Mouse (Mus musculus): ENCODE measurements around the gene S100a16. TPM values are rescaled to one million over a fixed set of nuclear protein-coding genes. Genes with fewer than 3 reads are reported as not detected.

S100a16 gene
- polyA plus RNA-seq, 1 experiment from 2014 or later = 32.5 TPM

DNA sequence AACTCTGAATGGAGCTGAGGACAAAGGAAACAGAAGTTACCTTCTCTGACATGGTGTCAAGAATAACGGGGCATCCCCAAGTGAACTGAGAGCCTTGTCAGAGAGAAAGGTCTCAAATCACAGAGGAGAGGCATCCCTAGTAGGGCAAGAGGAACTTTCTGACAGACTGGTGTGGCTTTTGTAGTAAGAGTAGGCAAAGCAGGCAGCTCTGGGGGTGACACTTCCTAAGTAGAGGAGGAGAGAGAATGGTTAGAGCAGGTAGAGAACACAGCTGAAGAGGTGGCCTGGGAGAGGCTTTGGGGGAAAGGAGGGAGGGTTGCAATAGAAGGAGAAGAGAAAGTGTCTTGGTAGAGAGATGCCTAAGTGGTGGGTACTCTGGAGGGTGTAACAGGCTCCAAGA, 1.6 kb upstream of the S100a16 start:
- Histone ChIP-seq H3K27me3 (ENCODE audit: control insufficient read depth, insufficient read depth, low read length) (no peaks in the 10 kb centered on the region), H3K4me3 (replicated peaks; ENCODE audit: low read depth, low read length) (no peak overlapping the region), H3K27ac (replicated peaks; ENCODE audit: low read depth, low read length) (no peak overlapping the region), H3K9ac (replicated peaks; ENCODE audit: low read length) (no peak overlapping the region), H3K4me1 (ENCODE audit: control insufficient read depth, insufficient read depth, low read length) (no peaks in the 10 kb centered on the region), H3K4me2 (ENCODE audit: low read length) (no peak overlapping the region), H3K36me3 (ENCODE audit: control insufficient read depth, insufficient read depth, low read length) (no peaks in the 10 kb centered on the region), H3K9me3 (ENCODE audit: control insufficient read depth, low read length) (no peaks in the 10 kb centered on the region)
- ATAC-seq (ENCODE audit: low FRiP score, low TSS enrichment) (no peak), DNase-seq (no peak)
- 76% methylated on average over 1 of the region's 1 CpGs for WGBS

DNA sequence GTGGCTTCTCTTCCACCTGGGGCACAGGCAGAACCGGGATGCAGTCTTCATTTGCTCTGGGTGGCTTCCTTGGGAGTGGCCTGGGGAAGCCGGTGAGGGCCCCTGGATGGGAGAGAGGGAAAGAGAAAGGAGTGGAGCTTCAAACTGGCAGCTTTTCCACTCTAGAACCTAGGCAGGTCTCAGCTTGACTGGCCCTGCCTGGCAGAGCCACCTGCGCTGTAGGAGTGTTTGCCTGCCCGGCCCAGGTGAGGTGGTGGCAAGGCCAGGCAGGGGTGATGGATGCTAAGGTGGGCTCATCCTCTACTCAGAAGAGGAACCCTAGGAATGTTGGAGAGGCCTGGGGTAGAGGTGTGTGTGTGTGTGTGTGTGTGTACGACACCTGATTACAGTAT, 847 bp downstream of the S100a16 start:
- H3K4me3 ChIP-seq (replicated peaks; ENCODE audit: low read depth, low read length) = no peak overlapping the region
- H3K9me3 ChIP-seq (ENCODE audit: control insufficient read depth, low read length) = no peaks in the 10 kb centered on the region
- ATAC-seq (ENCODE audit: low FRiP score, low TSS enrichment) = no peak
- H3K27me3 ChIP-seq (ENCODE audit: control insufficient read depth, insufficient read depth, low read length) = no peaks in the 10 kb centered on the region
- no peak overlapping the region for H3K27ac ChIP-seq (replicated peaks; ENCODE audit: low read depth, low read length)
- WGBS = 89% methylated on average over 5 of the region's 5 CpGs
- peaks cover 6% of the 10 kb centered on the region; the same call in 1 of the 2 replicates for H3K4me1 ChIP-seq (ENCODE audit: control insufficient read depth, insufficient read depth, low read length)
- H3K9ac ChIP-seq (replicated peaks; ENCODE audit: low read length) = no peak overlapping the region
- H3K4me2 ChIP-seq (ENCODE audit: low read length) = no peak overlapping the region
- no peak for DNase-seq
- no peaks in the 10 kb centered on the region for H3K36me3 ChIP-seq (ENCODE audit: control insufficient read depth, insufficient read depth, low read length)

DNA sequence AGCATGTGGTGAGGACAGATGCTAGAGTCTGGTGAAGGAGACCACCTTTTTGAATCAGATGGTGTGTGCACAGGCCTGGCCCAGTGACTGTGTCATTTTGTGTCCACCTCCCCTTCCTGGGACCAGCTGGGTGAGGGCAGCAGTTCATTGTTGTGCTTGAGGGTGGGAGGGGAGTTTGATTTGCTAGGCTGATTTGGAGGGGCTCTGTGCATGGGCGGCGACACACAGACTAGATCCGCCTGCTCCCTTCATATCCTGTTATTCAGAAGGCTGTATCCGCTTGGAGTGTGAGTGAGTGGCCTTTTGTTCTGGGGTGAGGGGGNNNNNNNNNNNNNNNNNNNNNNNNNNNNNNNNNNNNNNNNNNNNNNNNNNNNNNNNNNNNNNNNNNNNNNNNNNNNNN, 3.9 kb downstream of the S100a16 start:
- H3K36me3 ChIP-seq (ENCODE audit: control insufficient read depth, insufficient read depth, low read length) = no peaks in the 10 kb centered on the region
- DNase-seq = peak; percentile 32
- no peaks in the 10 kb centered on the region for H3K27me3 ChIP-seq (ENCODE audit: control insufficient read depth, insufficient read depth, low read length)
- peak overlapping the region; percentile 23; the same call in 1 of the 2 replicates for H3K9ac ChIP-seq (replicated peaks; ENCODE audit: low read length)
- H3K4me3 ChIP-seq (replicated peaks; ENCODE audit: low read depth, low read length) = no peak overlapping the region
- peaks cover 6% of the 10 kb centered on the region; the same call in 1 of the 2 replicates for H3K4me1 ChIP-seq (ENCODE audit: control insufficient read depth, insufficient read depth, low read length)
- peak overlapping the region; percentile 26; the same call in 1 of the 2 replicates for H3K27ac ChIP-seq (replicated peaks; ENCODE audit: low read depth, low read length)
- H3K9me3 ChIP-seq (ENCODE audit: control insufficient read depth, low read length) = no peaks in the 10 kb centered on the region
- 13% methylated on average over 4 of the region's 4 CpGs for WGBS
- 0 out of 2 replicates have a peak overlapping the region, but pooled peaks have one; percentile 17 for H3K4me2 ChIP-seq (ENCODE audit: low read length)
- ATAC-seq (ENCODE audit: low FRiP score, low TSS enrichment) = peak; percentile 69; the same call in 1 of the 2 replicates

DNA sequence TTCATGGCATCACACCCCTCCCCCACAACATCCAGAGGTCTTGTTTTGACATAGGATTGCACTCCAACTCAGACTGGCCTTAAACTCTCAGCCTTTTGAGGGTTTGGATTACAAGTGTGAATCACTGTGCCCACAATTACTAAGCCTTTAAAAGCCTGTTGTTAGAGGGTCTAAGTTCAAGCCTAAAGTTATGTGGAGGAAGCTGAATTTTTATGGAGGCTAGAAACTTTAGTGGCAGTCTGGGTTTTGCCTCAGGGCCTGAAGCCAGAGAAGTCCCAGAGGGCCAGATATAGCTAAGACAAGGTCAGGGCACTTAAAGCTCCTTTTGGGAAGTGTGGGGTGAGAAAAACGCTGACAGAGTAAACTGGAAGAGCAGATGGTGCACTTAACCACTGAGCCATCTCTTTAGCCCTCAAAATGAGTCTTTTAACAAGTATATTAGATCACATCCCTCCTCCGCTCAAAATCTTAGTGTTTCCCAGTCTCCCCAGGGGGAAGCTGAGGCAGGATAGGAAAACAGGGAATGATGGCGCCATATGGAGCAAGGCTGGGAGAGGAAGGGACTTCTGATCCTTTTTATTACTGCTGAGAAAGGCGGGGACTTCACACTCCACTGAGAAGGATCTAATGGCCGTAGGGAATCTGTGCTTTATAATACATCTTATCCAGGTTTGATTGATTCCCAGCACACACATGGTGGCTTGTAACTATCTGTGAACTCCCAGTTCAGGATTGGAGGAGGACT, 12.8 kb downstream of the S100a16 start:
- Histone ChIP-seq H3K27ac (replicated peaks; ENCODE audit: low read depth, low read length) (no peak overlapping the region), H3K27me3 (ENCODE audit: control insufficient read depth, insufficient read depth, low read length) (no peaks in the 10 kb centered on the region), H3K9ac (replicated peaks; ENCODE audit: low read length) (no peak overlapping the region), H3K4me1 (ENCODE audit: control insufficient read depth, insufficient read depth, low read length) (no peaks in the 10 kb centered on the region), H3K4me3 (replicated peaks; ENCODE audit: low read depth, low read length) (no peak overlapping the region), H3K36me3 (ENCODE audit: control insufficient read depth, insufficient read depth, low read length) (no peaks in the 10 kb centered on the region), H3K4me2 (ENCODE audit: low read length) (no peak overlapping the region), H3K9me3 (ENCODE audit: control insufficient read depth, low read length) (no peaks in the 10 kb centered on the region)
- WGBS = 60% methylated on average over 5 of the region's 5 CpGs
- DNase-seq (no peak), ATAC-seq (ENCODE audit: low FRiP score, low TSS enrichment) (no peak)

DNA sequence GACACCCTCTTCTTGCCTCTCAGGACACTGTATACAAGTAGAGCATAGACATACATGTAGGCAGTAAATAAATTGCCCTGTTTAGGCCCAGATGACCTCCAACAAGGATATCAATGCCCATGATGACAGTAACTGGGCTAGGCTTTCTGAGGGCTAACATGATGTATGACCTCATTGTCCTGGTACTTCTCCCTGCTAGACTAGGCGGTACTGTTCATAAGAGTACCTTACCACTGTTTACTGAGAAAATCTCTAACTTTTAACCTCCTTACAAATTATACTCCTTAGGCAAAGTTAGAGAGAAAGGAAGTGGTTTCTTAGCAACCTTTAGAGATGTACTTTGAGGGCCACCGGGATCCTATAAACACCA, 13.4 kb downstream of the S100a16 start:
- Histone ChIP-seq H3K4me3 (replicated peaks; ENCODE audit: low read depth, low read length) (no peak overlapping the region), H3K27ac (replicated peaks; ENCODE audit: low read depth, low read length) (no peak overlapping the region), H3K4me2 (ENCODE audit: low read length) (no peak overlapping the region), H3K27me3 (ENCODE audit: control insufficient read depth, insufficient read depth, low read length) (no peaks in the 10 kb centered on the region), H3K9me3 (ENCODE audit: control insufficient read depth, low read length) (no peaks in the 10 kb centered on the region), H3K36me3 (ENCODE audit: control insufficient read depth, insufficient read depth, low read length) (no peaks in the 10 kb centered on the region), H3K4me1 (ENCODE audit: control insufficient read depth, insufficient read depth, low read length) (no peaks in the 10 kb centered on the region), H3K9ac (replicated peaks; ENCODE audit: low read length) (no peak overlapping the region)
- ATAC-seq (ENCODE audit: low FRiP score, low TSS enrichment) (no peak), DNase-seq (no peak)
- WGBS = 91% methylated on average over 2 of the region's 2 CpGs

DNA sequence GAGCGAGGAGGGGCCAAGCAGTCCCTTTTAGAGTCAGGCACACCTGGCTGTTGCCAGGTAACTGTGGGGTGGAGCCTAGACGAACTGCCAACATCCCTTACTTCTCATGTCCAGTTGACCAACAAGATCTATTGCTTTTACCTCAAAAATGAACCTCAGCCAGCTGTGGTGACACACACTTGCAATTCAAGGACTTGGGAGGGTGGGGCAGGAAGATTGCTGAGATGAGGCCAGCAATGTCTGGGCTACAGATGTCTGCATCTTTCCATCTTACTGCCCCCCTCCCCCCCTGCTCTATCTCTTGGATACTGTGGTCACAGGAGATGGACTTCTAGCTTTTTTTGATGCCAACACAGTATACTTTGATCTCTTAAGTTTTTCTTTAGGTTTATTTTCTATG, 15.2 kb downstream of the S100a16 start:
- Histone ChIP-seq H3K9me3 (ENCODE audit: control insufficient read depth, low read length) (no peaks in the 10 kb centered on the region), H3K4me3 (replicated peaks; ENCODE audit: low read depth, low read length) (no peak overlapping the region), H3K4me1 (ENCODE audit: control insufficient read depth, insufficient read depth, low read length) (no peaks in the 10 kb centered on the region), H3K9ac (replicated peaks; ENCODE audit: low read length) (no peak overlapping the region), H3K36me3 (ENCODE audit: control insufficient read depth, insufficient read depth, low read length) (no peaks in the 10 kb centered on the region), H3K27me3 (ENCODE audit: control insufficient read depth, insufficient read depth, low read length) (no peaks in the 10 kb centered on the region), H3K27ac (replicated peaks; ENCODE audit: low read depth, low read length) (no peak overlapping the region), H3K4me2 (ENCODE audit: low read length) (no peak overlapping the region)
- 77% methylated on average over 2 of the region's 2 CpGs for WGBS
- DNase-seq (no peak), ATAC-seq (ENCODE audit: low FRiP score, low TSS enrichment) (no peak)

DNA sequence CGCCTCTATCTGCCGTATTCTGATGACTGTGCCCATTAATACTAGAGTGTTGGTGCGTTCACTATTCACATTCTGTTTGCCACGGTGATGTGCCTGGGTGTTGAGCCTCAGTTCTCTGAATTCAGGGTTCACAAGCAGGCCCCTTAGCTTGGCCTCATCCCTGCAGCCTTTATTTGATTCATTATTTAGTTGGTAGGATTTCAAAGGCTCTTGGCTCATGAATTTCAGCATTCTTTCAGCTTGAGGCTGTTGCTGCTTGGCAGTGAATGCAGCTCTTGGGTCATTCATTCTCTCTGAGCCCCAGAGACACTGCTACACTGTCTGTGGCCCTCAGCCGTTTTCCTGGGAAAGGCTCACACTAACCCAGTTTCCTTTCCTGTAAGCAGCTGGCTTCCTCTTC, 18.9 kb downstream of the S100a16 start:
- no peaks in the 10 kb centered on the region for H3K9me3 ChIP-seq (ENCODE audit: control insufficient read depth, low read length)
- no peaks in the 10 kb centered on the region for H3K36me3 ChIP-seq (ENCODE audit: control insufficient read depth, insufficient read depth, low read length)
- ATAC-seq (ENCODE audit: low FRiP score, low TSS enrichment) = peak; percentile 64; the same call in 1 of the 2 replicates
- H3K4me3 ChIP-seq (replicated peaks; ENCODE audit: low read depth, low read length) = no peak overlapping the region
- H3K27ac ChIP-seq (replicated peaks; ENCODE audit: low read depth, low read length) = no peak overlapping the region
- H3K27me3 ChIP-seq (ENCODE audit: control insufficient read depth, insufficient read depth, low read length) = no peaks in the 10 kb centered on the region
- H3K9ac ChIP-seq (replicated peaks; ENCODE audit: low read length) = no peak overlapping the region
- H3K4me2 ChIP-seq (ENCODE audit: low read length) = no peak overlapping the region
- peak; percentile 61 for DNase-seq
- WGBS = 31% methylated on average over 5 of the region's 5 CpGs
- no peaks in the 10 kb centered on the region for H3K4me1 ChIP-seq (ENCODE audit: control insufficient read depth, insufficient read depth, low read length)

DNA sequence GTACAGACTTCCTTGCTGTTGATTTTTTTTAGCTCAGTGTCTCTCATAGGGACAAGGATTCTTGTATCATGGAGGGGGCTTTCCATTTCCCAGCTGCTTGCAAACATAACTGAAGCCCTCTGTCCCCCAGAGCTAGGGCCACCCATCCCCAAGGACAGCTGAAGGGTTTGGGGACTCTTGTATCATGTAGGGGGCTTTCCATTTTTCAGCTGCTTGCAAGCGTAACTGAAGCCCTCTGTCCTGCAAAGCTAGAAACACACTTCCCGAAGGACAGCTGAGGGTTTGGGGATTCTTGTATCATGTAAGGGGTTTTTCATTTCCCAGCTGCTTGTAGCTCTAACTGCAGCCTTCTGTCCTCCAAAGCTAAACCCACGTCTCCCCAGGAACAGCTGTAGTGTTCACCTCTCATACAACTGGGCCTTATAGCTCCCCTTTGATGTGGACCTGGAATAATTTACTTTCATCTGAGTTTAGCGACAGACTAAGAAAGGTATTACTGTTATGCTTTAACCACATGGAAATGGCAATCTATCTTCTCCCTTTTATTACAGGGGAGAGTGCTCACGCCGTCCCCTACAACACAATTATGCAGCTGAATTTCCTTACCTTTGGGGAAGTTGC, 23.1 kb downstream of the S100a16 start, which contains the start of gene S100a3:
Gene S100a3, plus strand, starts transcription at position 571 of the 621 bp plus-strand sequence.
- ATAC-seq (ENCODE audit: low FRiP score, low TSS enrichment) (no peak), DNase-seq (no peak)
- no peak within 1 kb of the TSS for H3K9ac ChIP-seq (replicated peaks; ENCODE audit: low read length)
- H3K4me3 ChIP-seq (replicated peaks; ENCODE audit: low read depth, low read length) = no peak within 1 kb of the TSS
- H3K4me2 ChIP-seq (ENCODE audit: low read length) = no peak within 1 kb of the TSS
- H3K27ac ChIP-seq (replicated peaks; ENCODE audit: low read depth, low read length) = no peak within 1 kb of the TSS
- no peaks in the 10 kb centered on the region for H3K27me3 ChIP-seq (ENCODE audit: control insufficient read depth, insufficient read depth, low read length)
- no peaks in the 10 kb centered on the region for H3K9me3 ChIP-seq (ENCODE audit: control insufficient read depth, low read length)
- 87% methylated on average over 6 of the region's 6 CpGs for WGBS
- H3K36me3 ChIP-seq (ENCODE audit: control insufficient read depth, insufficient read depth, low read length) = no peaks in the 10 kb centered on the region
- no peaks in the 10 kb centered on the region for H3K4me1 ChIP-seq (ENCODE audit: control insufficient read depth, insufficient read depth, low read length)

DNA sequence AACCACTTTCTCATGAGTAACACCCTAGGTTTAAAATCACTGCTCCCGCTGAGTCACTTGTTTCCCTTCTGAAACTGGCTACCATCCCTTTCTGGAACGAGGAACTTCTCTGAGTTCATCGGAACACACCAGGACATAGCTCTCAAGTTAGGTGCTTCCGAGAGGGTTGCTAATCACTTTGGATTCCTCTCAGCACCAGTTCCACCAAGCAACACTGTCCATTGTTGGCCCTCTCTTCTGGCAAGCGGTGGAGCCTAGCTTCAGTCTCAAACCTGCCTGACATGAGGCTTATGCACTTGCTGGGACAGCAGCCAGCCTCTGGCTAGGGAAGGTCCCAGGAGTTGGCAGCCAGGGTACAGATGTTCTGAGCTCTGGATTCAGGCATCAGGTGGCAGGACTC, 37.6 kb downstream of the S100a16 start:
- Histone ChIP-seq H3K27ac (replicated peaks; ENCODE audit: low read depth, low read length) (no peak overlapping the region), H3K4me3 (replicated peaks; ENCODE audit: low read depth, low read length) (no peak overlapping the region), H3K27me3 (ENCODE audit: control insufficient read depth, insufficient read depth, low read length) (no peaks in the 10 kb centered on the region), H3K36me3 (ENCODE audit: control insufficient read depth, insufficient read depth, low read length) (no peaks in the 10 kb centered on the region), H3K9ac (replicated peaks; ENCODE audit: low read length) (no peak overlapping the region), H3K4me2 (ENCODE audit: low read length) (no peak overlapping the region), H3K4me1 (ENCODE audit: control insufficient read depth, insufficient read depth, low read length) (no peaks in the 10 kb centered on the region), H3K9me3 (ENCODE audit: control insufficient read depth, low read length) (no peaks in the 10 kb centered on the region)
- no peak for DNase-seq
- ATAC-seq (ENCODE audit: low FRiP score, low TSS enrichment) = no peak
- WGBS = 86% methylated on average over 5 of the region's 5 CpGs

Measured in midbrain, embryonic 14.5 days (tissue).